Mouse (Mus musculus) T-cell, adult 2 months (primary cell): Measurements from ENCODE around the gene Dnaaf2.
A peak's percentile ranks its signal among the peaks of the same experiment; 100 is the strongest.
"Not testable (repeated sequence)": the region's sequence is repeated elsewhere in the genome, so short reads cannot be mapped to it uniquely, and the experiment has no call there.

Experiments
- DNase-seq: peaks from one replicate; pipeline ENCODE4 v3.0.0; 2022; ENCODE audit warnings: low spot score

Dnaaf2 gene

GRCm38 (mm10) chr12:69197378-69198163, 658 bp downstream of the Dnaaf2 start:
- DNase-seq = peak; percentile 66

GRCm38 (mm10) chr12:69196444-69197377, 1.5 kb downstream of the Dnaaf2 start, which contains the start of gene Gm49383:
Gene Gm49383, minus strand, starts transcription at chr12:69197104.
- DNase-seq = peak; percentile 42

- no peak for DNase-seq
Observed at GRCm38 (mm10) chr12:69192637-69193036, 5.6 kb downstream of the Dnaaf2 start.

GRCm38 (mm10) chr12:69191396-69191795, 6.8 kb downstream of the Dnaaf2 start:
- DNase-seq = no peak

GRCm38 (mm10) chr12:69190522-69190921, 7.7 kb downstream of the Dnaaf2 start:
- peak; percentile 44 for DNase-seq

- DNase-seq = no peak
Observed at GRCm38 (mm10) chr12:69190074-69190473, 8.2 kb downstream of the Dnaaf2 start.

GRCm38 (mm10) chr12:69186811-69187471, 11.3 kb downstream of the Dnaaf2 start:
- no peak for DNase-seq

- no peak for DNase-seq
Observed at GRCm38 (mm10) chr12:69185371-69185770, 12.9 kb downstream of the Dnaaf2 start.

GRCm38 (mm10) chr12:69184342-69185295, 13.6 kb downstream of the Dnaaf2 start:
- DNase-seq = no peak

- DNase-seq = peak; percentile 94
Observed at GRCm38 (mm10) chr12:69183583-69184308, 14.5 kb downstream of the Dnaaf2 start, which contains the start of the genes Rpl36al and Mgat2. Gene Rpl36al, minus strand, starts transcription at chr12:69184083. Gene Mgat2, plus strand, starts transcription at chr12:69184157.

GRCm38 (mm10) chr12:69181800-69182199, 16.4 kb downstream of the Dnaaf2 start:
- no peak for DNase-seq

- DNase-seq = no peak
Observed at GRCm38 (mm10) chr12:69179371-69179770, 18.9 kb downstream of the Dnaaf2 start.

- no peak for DNase-seq
Observed at GRCm38 (mm10) chr12:69177526-69177925, 20.7 kb downstream of the Dnaaf2 start.

- no peak for DNase-seq
Observed at GRCm38 (mm10) chr12:69175975-69176374, 22.3 kb downstream of the Dnaaf2 start.

- no peak for DNase-seq
Observed at GRCm38 (mm10) chr12:69171307-69171706, 26.9 kb downstream of the Dnaaf2 start.

- peak; percentile 82 for DNase-seq
Observed at GRCm38 (mm10) chr12:69168461-69169106, 29.6 kb downstream of the Dnaaf2 start, which contains the start of gene Lrr1. Gene Lrr1, plus strand, starts transcription at chr12:69168814.

- DNase-seq = no peak
Observed at GRCm38 (mm10) chr12:69167656-69168460, 30.4 kb downstream of the Dnaaf2 start.

- not testable (repeated sequence) for DNase-seq
Observed at GRCm38 (mm10) chr12:69166861-69167581, 31.2 kb downstream of the Dnaaf2 start.
